Mouse (Mus musculus) embryonic facial prominence, embryonic 10.5 days (tissue): ENCODE data around the gene Hist1h2bh. TPM values are rescaled to one million over a fixed set of nuclear protein-coding genes. Genes with fewer than 3 reads are reported as not detected.
"Not testable (repeated sequence)": the region's sequence is repeated elsewhere in the genome, so short reads cannot be mapped to it uniquely, and the experiment has no call there.

ENCODE experiments used
- DNase-seq: peaks from one replicate; pipeline ENCODE4 v3.0.0-alpha.2; 2017; ENCODE audit warnings: low spot score
- H3K27ac ChIP-seq: fragments of 300-500 bp; sonication (generic); replicated peaks from 2 replicates; pipeline ENCODE4 v1.5.1; 2016; ENCODE audit warnings: mild to moderate bottlenecking
- H3K27me3 ChIP-seq: fragments of 300-500 bp; sonication (generic); replicated peaks from 2 replicates; pipeline ENCODE4 v1.6.1; 2016; ENCODE audit warnings: low read depth, mild to moderate bottlenecking; ENCODE audit not compliant: poor library complexity, severe bottlenecking
- H3K36me3 ChIP-seq: fragments of 300-500 bp; sonication (generic); replicated peaks from 2 replicates; pipeline ENCODE4 v1.6.1; 2016; ENCODE audit warnings: mild to moderate bottlenecking, moderate library complexity
- H3K4me1 ChIP-seq: fragments of 300-500 bp; sonication (generic); 2 replicates; pipeline ENCODE4 v1.6.1; 2016
- H3K4me3 ChIP-seq: fragments of 300-500 bp; sonication (generic); 2 replicates; pipeline ENCODE4 v1.5.1; 2016; ENCODE audit warnings: mild to moderate bottlenecking, moderate library complexity
- H3K9me3 ChIP-seq: fragments of 300-500 bp; sonication (generic); 2 replicates; pipeline ENCODE4 v1.6.1; 2016; ENCODE audit warnings: mild to moderate bottlenecking
- WGBS: fragments of 180-500 bp; shearing (Covaris S2); methylation state at CpG from one replicate; pipeline ENCODE4 v1.1.7; 2016; 5-methylcytosine and 5-hydroxymethylcytosine counted together
- polyA plus RNA-seq: library from polyadenylated mRNA; unstranded; fragments of >200 nt; fragmentation: Nextera tagmentation; extraction: Ambion mirVana; gene quantifications from 2 replicates; pipeline ENCODE4 v1.2.1, GENCODE M21; 2016

The Hist1h2bh gene
- polyA plus RNA-seq, 1 experiment from 2014 or later, result 1.1 TPM

DNA sequence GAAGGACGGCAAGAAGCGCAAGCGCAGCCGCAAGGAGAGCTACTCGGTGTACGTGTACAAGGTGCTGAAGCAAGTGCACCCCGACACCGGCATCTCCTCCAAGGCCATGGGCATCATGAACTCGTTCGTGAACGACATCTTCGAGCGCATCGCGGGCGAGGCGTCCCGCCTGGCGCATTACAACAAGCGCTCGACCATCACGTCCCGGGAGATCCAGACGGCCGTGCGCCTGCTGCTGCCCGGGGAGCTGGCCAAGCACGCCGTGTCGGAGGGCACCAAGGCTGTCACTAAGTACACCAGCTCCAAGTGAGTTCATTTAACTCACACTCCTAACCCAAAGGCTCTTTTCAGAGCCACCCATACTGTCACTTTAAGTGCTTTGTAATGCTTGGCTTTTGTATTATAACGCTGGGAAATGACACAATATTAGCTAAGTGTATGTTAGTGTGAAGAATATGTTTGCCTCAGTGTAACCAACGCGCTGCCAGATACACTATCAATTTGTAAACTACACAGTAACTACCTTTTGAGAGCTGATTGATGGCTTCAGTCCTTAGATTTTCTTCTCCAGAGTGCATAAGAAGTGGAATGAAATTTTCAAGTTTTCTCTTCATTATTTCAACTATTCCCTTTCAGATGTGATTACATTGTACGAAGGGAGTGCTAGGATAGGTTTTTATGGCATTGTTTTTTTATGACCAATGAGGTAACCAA lies 28.5 kb upstream of the Hist1h2bh start:
- peak overlapping the region; percentile 92 for H3K27ac ChIP-seq
- H3K4me1 ChIP-seq, result peaks cover 18% of the 10 kb centered on the region
- H3K27me3 ChIP-seq, H3K9me3 ChIP-seq, H3K36me3 ChIP-seq: not testable (repeated sequence)
- peak overlapping the region; percentile 61 for H3K4me3 ChIP-seq
- DNase-seq, result peak; percentile 26
- WGBS, result under 1% methylated on average over 20 of the region's 34 CpGs

DNA sequence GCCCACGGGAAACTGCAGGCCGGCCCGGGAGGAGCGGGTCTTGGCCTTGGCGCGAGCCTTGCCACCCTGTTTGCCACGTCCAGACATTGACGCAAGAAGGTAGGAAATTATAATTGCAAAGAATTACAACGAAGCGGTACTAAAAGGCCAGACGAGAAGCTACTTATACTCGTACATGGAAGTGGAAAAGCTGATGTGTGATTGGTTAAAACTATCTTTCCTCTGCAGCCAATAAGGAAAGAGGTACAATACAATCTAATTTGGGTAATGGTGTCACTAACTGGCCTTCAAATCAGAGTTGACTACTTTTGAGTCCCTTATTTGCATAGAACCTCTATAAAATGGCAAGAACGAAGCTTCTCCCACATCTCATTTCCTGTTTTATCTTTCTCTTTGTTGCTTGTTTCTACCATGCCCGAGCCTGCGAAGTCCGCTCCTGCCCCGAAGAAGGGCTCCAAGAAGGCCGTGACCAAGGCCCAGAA lies 27.9 kb upstream of the Hist1h2bh start, which contains the start of the genes Hist1h2ae and Hist1h2bg:
Hist1h2ae (minus strand) TSS at position 199 of the 482 bp plus-strand sequence.
Hist1h2bg (plus strand) TSS at position 375 of the 482 bp plus-strand sequence.
- Histone ChIP-seq H3K4me3 (peak within 1 kb of the TSS; percentile 61), H3K27me3 (no peaks in the 10 kb centered on the region), H3K36me3 (no peaks in the 10 kb centered on the region), H3K9me3 (no peaks in the 10 kb centered on the region), H3K4me1 (peaks cover 13% of the 10 kb centered on the region), H3K27ac (peak within 1 kb of the TSS; percentile 98)
- WGBS, result under 1% methylated on average over 18 of the region's 18 CpGs
- DNase-seq, result peak; percentile 79

DNA sequence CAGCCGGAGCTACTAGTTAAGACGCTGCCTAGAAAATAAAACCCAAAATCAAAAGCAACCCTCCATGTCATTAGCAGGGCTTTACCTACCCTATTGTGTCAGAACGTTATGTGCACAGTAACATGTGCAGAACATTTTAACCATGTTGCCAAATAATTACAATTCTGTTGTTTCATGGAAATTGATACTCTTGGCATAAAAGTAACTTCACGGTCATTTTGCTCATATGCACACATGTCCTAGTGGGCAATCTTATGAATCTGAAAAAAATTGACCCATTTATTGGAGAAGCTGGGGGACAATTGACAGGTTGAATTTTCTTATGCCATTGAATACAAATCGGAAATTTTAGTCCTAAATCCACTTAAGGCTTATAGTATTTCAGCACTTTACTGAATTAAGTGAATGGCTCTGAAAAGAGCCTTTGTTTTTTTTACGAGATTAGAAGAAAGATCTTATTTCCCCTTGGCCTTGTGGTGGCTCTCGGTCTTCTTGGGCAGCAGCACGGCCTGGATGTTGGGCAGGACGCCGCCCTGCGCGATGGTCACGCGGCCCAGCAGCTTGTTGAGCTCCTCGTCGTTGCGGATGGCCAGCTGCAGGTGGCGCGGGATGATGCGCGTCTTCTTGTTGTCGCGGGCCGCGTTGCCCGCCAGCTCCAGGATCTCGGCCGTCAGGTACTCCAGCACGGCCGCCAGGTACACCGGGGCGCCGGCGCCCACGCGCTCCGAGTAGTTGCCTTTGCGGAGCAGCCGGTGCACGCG lies 27.2 kb upstream of the Hist1h2bh start:
- not testable (repeated sequence) for H3K9me3 ChIP-seq, H3K27me3 ChIP-seq, H3K36me3 ChIP-seq
- H3K27ac ChIP-seq, result peak overlapping the region; percentile 98
- DNase-seq, result peak; percentile 26
- peak overlapping the region; percentile 61 for H3K4me3 ChIP-seq
- WGBS, result 1% methylated on average over 29 of the region's 41 CpGs
- peaks cover 13% of the 10 kb centered on the region for H3K4me1 ChIP-seq

DNA sequence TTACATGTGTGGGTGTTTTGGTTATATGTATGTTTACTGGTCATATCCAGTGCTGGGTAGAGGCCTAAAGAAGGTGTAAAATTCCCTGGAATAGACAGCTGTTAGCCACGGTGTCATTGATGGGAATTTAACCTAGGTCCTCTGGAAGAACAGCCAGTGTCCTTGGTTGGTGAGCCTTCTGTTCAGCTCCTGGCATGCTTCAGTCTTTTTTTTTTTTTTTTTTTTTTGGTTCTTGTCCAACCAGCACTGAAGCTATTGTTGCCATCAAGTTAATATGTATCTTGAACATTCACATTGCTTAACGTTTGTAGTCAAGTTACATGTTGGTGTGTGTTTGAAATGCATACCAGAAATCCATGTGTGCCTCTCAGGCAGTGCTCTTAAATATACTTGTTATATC lies 21.3 kb upstream of the Hist1h2bh start:
- no peak for DNase-seq
- H3K27me3 ChIP-seq, result no peaks in the 10 kb centered on the region
- WGBS, result 88% methylated on average over 2 of the region's 2 CpGs
- H3K27ac ChIP-seq, result peak overlapping the region; percentile 98
- H3K4me1 ChIP-seq, result 0 out of 2 replicates have a peak, but pooled peaks cover 3% of the 10 kb centered on the region
- H3K36me3 ChIP-seq, result no peaks in the 10 kb centered on the region
- H3K9me3 ChIP-seq, result no peaks in the 10 kb centered on the region
- H3K4me3 ChIP-seq, result no peak overlapping the region

DNA sequence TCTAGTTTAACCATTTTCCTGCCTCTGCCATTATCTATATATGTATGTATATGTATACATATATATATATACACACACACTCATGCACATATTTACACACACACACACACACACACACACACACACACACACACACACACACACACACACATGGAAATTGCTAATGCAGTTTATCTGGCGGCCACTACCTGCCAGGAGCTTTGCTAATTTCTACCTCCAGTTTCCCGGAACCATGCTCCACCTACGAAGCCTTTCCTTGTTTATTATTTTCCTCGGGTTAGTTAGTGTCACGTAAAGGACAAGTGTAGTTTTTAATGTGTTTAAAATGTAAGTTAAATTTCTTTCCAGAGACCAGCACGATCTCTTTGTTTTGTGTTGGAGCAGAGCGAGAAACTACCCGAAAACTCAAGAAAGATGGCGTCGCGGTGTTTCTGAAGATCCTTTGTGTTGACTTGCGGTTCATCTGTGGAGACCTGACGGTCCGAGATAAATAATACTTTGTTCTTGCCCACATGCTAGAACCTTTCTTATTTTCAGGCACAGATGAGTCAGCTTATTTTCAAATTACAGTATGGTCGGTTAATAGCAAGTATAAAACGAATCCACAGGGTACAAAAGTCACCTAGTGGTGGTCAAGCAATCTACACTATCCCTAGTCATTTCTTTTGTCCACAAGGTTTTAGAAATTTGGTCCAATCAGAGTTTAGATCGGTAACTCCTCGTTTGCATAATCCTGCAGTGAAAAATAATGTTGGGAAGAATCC lies 19.7 kb upstream of the Hist1h2bh start:
- peak; percentile 42 for DNase-seq
- WGBS, result 4% methylated on average over 18 of the region's 18 CpGs
- Histone ChIP-seq H3K27ac (peak overlapping the region; percentile 98), H3K9me3 (no peaks in the 10 kb centered on the region), H3K36me3 (no peaks in the 10 kb centered on the region), H3K27me3 (no peaks in the 10 kb centered on the region), H3K4me3 (peak overlapping the region; percentile 55), H3K4me1 (0 out of 2 replicates have a peak, but pooled peaks cover 3% of the 10 kb centered on the region)

DNA sequence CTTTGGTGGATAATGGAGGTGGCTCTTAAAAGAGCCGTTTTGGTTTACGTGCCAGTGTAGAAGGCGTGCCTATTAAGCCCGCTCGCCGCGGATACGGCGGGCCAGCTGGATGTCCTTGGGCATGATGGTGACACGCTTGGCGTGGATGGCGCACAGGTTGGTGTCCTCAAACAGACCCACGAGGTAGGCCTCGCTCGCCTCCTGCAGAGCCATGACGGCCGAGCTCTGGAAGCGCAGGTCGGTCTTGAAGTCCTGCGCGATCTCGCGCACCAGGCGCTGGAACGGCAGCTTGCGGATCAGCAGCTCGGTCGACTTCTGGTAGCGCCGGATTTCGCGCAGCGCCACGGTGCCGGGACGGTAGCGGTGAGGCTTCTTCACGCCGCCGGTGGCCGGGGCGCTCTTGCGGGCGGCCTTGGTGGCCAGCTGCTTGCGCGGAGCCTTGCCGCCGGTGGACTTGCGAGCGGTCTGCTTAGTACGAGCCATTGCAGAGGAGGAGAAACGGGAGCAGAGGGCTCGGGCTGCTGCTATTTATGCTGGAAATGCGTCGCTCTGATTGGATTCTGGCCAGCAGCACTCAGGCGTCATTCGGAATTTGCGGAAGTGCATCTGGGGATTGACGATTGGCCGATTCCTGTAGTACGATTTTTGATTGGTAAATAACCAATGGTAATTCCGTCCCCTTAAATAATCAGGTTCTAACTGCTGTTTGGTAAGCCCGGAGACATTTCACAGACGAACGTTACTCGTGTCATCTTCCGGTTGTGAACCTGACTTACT lies 18.9 kb upstream of the Hist1h2bh start, which contains the start of gene Hist1h3e:
Hist1h3e (minus strand) TSS at position 487 of the 777 bp plus-strand sequence.
- H3K9me3 ChIP-seq, H3K4me1 ChIP-seq, H3K27me3 ChIP-seq, H3K36me3 ChIP-seq: not testable (repeated sequence)
- peak; percentile 94 for DNase-seq
- Histone ChIP-seq H3K27ac (peak within 1 kb of the TSS; percentile 98), H3K4me3 (peak within 1 kb of the TSS; percentile 55)
- WGBS, result under 1% methylated on average over 67 of the region's 67 CpGs

DNA sequence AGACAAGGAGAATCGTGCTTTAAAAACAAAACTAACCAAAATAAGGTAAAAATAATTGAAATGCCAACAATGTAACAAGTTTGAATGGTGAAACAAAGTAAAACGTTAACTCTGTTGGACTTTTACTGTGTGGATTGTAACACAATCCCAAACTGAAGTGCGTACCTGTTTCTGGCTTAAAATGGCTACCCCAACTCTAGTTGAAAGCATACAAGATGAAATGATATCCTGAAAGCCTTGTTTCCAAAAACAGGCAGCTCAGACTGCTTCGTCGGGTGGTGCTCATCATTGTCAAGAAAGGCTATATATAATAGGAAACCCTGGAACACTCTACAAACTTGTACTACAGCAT lies 18.3 kb upstream of the Hist1h2bh start:
- not testable (repeated sequence) for H3K36me3 ChIP-seq, H3K27me3 ChIP-seq, H3K4me1 ChIP-seq, H3K9me3 ChIP-seq, DNase-seq
- H3K27ac ChIP-seq, result peak overlapping the region; percentile 98
- 0% methylated on average over 2 of the region's 5 CpGs for WGBS
- peak overlapping the region; percentile 55 for H3K4me3 ChIP-seq

DNA sequence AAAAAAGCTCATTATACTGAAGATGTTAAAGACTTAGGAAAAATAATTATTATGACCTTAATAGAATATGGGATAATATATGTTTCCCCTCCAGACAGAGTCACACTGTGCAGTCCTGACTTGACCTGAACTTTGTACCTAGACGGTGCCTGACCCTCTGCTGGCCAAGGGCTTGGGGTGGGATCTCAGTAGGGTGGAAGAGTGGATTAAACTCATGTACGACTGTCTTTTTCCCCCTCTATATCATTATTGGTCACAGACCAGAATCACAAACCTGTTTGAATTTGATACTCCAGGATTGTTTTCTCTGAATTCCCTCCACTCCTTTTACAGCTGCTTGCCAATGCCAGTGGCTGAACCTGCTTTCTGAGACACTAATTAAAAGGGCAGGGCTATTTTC lies 17.5 kb upstream of the Hist1h2bh start:
- WGBS, result 21% methylated on average over 2 of the region's 2 CpGs
- not testable (repeated sequence) for H3K9me3 ChIP-seq, DNase-seq, H3K4me1 ChIP-seq, H3K36me3 ChIP-seq, H3K27me3 ChIP-seq
- peak overlapping the region; percentile 71 for H3K27ac ChIP-seq
- peak overlapping the region; percentile 33; the same call in 1 of the 2 replicates for H3K4me3 ChIP-seq

DNA sequence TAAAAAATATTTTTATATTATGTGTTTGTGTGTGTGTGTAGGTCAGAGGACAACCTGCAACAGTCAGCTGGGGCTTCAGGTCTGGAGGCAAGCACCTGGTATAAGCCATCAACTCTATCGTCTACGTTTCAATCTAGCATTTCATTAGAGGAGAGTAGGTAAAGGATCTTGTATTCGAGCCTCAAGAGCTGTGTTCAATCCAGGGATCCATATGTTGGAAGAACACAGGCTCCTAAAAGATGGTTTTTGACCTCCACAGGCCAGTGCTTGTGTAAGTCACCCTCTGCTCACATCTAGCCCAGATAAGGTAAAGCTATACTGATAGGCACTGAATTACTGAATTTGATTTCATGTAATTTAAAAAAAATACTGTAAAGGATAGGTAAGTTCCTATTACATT lies 13.7 kb upstream of the Hist1h2bh start:
- H3K4me3 ChIP-seq, result peak overlapping the region; percentile 69
- WGBS, result 65% methylated on average over 3 of the region's 3 CpGs
- no peaks in the 10 kb centered on the region for H3K27me3 ChIP-seq
- H3K4me1 ChIP-seq, result peaks cover 22% of the 10 kb centered on the region
- peak overlapping the region; percentile 96 for H3K27ac ChIP-seq
- DNase-seq, result no peak
- no peaks in the 10 kb centered on the region for H3K36me3 ChIP-seq
- H3K9me3 ChIP-seq, result no peaks in the 10 kb centered on the region

DNA sequence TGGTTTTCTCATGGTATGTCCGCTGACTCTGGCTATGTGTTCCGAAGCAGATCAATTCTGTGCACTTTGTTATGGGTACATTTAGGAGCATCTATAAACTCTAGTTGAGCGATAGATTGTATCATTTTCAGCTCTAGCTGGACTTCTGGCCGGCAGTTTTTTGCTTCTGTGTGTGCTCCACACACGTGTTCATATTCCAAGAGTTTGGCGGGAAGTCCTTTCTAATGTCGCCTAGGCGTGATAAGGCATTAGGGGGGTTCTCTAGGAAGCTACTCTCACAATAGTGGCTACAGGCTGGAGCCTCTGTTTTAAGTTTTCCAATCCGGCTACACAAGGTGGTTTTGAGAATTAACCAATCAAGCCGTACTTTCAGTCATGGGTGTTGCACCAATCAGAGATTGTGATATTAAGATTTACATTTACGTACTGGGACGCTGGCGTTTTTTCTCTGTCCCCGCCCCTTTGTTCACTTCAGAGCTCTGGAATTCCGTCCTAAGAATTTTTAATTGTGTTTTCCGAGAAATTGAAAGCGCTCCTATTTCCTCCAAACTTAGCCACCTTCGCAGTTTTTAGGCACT lies 12.7 kb upstream of the Hist1h2bh start:
- Histone ChIP-seq H3K27ac (peak overlapping the region; percentile 96), H3K36me3 (no peaks in the 10 kb centered on the region), H3K4me1 (peaks cover 25% of the 10 kb centered on the region), H3K4me3 (peak overlapping the region; percentile 69), H3K9me3 (no peaks in the 10 kb centered on the region), H3K27me3 (no peaks in the 10 kb centered on the region)
- peak; percentile 79 for DNase-seq
- under 1% methylated on average over 18 of the region's 18 CpGs for WGBS

DNA sequence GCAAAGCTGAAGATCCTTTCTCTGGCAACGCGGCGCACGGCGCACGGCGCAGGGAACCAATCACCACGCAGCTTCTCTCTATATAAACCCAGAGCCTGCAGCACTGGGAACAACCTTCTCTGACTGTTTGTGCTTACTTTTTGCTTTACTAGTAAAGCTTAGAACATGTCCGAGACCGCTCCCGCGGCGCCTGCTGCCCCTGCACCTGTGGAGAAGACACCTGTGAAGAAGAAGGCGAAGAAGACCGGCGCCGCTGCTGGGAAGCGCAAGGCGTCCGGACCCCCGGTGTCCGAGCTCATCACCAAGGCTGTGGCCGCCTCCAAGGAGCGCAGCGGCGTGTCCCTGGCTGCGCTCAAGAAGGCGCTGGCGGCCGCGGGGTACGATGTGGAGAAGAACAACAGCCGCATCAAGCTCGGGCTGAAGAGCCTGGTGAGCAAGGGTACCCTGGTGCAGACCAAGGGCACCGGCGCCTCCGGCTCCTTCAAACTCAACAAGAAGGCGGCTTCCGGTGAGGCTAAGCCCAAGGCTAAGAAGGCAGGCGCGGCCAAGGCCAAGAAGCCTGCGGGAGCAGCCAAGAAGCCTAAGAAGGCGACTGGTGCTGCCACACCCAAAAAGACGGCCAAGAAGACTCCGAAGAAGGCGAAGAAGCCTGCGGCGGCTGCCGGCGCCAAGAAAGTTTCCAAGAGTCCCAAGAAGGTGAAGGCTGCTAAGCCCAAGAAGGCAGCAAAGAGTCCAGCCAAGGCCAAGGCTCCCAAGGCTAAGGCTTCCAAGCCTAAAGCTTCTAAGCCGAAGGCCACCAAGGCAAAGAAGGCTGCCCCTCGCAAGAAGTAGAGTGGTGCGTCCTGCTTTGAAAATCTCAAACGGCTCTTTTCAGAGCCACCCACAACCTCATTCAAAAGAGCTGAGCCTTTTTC lies 12.0 kb upstream of the Hist1h2bh start:
- peak overlapping the region; percentile 69 for H3K4me3 ChIP-seq
- no peaks in the 10 kb centered on the region for H3K9me3 ChIP-seq
- peak; percentile 89 for DNase-seq
- peaks cover 28% of the 10 kb centered on the region for H3K4me1 ChIP-seq
- under 1% methylated on average over 54 of the region's 54 CpGs for WGBS
- H3K36me3 ChIP-seq, result no peaks in the 10 kb centered on the region
- no peaks in the 10 kb centered on the region for H3K27me3 ChIP-seq
- peak overlapping the region; percentile 96 for H3K27ac ChIP-seq
